Mouse (Mus musculus): Measurements from ENCODE around the gene Ces1c.

GRCm38 (mm10) chr8:93059185-93059584 is 71.9 kb downstream of the Ces1c start:
- TF ChIP-seq CTCF (IDR thresholded peaks at IDR 0.05; ENCODE audit: low read depth, low read length) (peak; percentile 66), POLR2A (IDR thresholded peaks at IDR 0.05; ENCODE audit: extremely low read depth, insufficient read depth, low read length) (no peak)
